Mouse (Mus musculus): ENCODE data around the gene Slc37a1.

- TF ChIP-seq CTCF (IDR thresholded peaks at IDR 0.05; ENCODE audit: low read depth, low read length) (no peak), POLR2A (IDR thresholded peaks at IDR 0.05; ENCODE audit: extremely low read depth, insufficient read depth, low read length) (no peak)
Measured at GRCm38 (mm10) chr17:31259145-31259544, 27.4 kb upstream of the Slc37a1 start.
